Mouse (Mus musculus) neural tube, embryonic 12.5 days (tissue): ENCODE results near the gene Rgl1. TPM values are rescaled to one million over a fixed set of nuclear protein-coding genes. Genes with fewer than 3 reads are reported as not detected.

Experiments used
- ATAC-seq: fragments of 200-750 bp; cut with Nextera tagmentation; 2 replicates; pipeline ENCODE4 v1.8.0; 2017; ENCODE audit warnings: low read depth, mild to moderate bottlenecking, moderate TSS enrichment, moderate library complexity; ENCODE audit not compliant: low FRiP score
- H3K27ac ChIP-seq: fragments of 300-500 bp; sonication (generic); 2 replicates; pipeline ENCODE4 v1.5.1; 2016
- H3K27me3 ChIP-seq: fragments of 300-500 bp; sonication (generic); replicated peaks from 2 replicates; pipeline ENCODE4 v1.6.1; 2016; ENCODE audit warnings: mild to moderate bottlenecking
- H3K36me3 ChIP-seq: fragments of 300-500 bp; sonication (generic); 2 replicates; pipeline ENCODE4 v1.6.1; 2016; ENCODE audit warnings: mild to moderate bottlenecking
- H3K4me1 ChIP-seq: fragments of 300-500 bp; sonication (generic); 2 replicates; pipeline ENCODE4 v1.6.1; 2016
- H3K4me2 ChIP-seq: fragments of 300-500 bp; sonication (generic); replicated peaks from 2 replicates; pipeline ENCODE4 v1.6.1; 2016; ENCODE audit warnings: mild to moderate bottlenecking
- H3K4me3 ChIP-seq: fragments of 300-500 bp; sonication (generic); 2 replicates; pipeline ENCODE4 v1.5.1; 2016
- H3K9ac ChIP-seq: fragments of 300-500 bp; sonication (generic); 2 replicates; pipeline ENCODE4 v1.6.1; 2016; ENCODE audit warnings: mild to moderate bottlenecking
- H3K9me3 ChIP-seq: fragments of 300-500 bp; sonication (generic); 2 replicates; pipeline ENCODE4 v1.6.1; 2016; ENCODE audit warnings: mild to moderate bottlenecking
- WGBS: fragments of 180-500 bp; shearing (Covaris S2); methylation state at CpG from one replicate; pipeline ENCODE4 v1.1.7; 2016; 5-methylcytosine and 5-hydroxymethylcytosine counted together
- polyA plus RNA-seq: library from polyadenylated mRNA; unstranded; fragments of >200 nt; fragmentation: Nextera tagmentation; extraction: Ambion mirVana; gene quantifications from 2 replicates; pipeline ENCODE4 v1.2.1, GENCODE M21; 2016

The Rgl1 gene
- polyA plus RNA-seq, 1 experiment from 2014 or later: 22.7 TPM

DNA sequence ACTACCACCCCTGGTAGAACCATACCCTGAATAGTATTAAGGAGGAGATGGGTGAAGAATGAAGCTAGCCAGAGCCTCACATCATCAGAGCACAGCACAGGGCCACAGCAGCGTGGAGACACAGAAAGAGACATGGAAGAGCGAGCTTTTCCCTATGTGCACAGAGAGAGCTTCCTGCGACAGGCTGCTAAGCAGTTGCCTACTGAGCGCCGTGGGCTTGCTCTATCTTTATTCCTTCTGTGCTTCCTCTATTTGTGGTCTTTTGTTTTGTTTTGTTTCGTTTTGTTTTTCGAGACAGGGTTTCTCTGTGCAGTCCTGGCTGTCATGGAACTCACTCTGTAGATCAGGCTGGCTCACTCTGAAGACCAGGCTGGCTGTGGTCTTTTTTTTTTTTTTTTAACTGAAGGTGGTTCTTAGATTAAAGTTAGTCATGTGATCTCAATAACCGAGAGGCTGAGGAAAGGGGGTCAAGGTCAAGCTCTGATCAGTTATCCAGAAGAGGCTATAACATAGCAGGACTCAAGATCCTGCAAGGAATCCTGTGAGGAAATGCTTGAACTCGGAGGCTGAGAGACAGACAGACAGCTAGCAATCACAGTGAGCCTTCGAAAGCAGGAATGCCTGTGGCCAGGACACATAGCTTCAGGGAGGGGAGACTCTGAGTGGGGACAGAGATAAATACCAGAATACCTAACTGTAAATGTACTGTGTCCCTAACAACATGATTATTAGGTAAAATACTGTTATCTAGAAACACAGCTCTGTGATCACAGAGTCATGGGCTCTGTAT, 150.0 kb downstream of the Rgl1 start:
- Histone ChIP-seq H3K4me3 (no peak overlapping the region), H3K4me1 (0 out of 2 replicates have a peak, but pooled peaks cover 5% of the 10 kb centered on the region), H3K27ac (no peak overlapping the region), H3K4me2 (no peak overlapping the region), H3K9ac (no peak overlapping the region), H3K9me3 (no peaks in the 10 kb centered on the region), H3K27me3 (no peaks in the 10 kb centered on the region), H3K36me3 (peaks cover 3% of the 10 kb centered on the region; the same call in 1 of the 2 replicates)
- WGBS: 89% methylated on average over 10 of the region's 10 CpGs
- ATAC-seq: no peak

- H3K4me1 ChIP-seq: 0 out of 2 replicates have a peak, but pooled peaks cover 5% of the 10 kb centered on the region
- peaks cover 3% of the 10 kb centered on the region; the same call in 1 of the 2 replicates for H3K36me3 ChIP-seq
- no peak overlapping the region for H3K9ac ChIP-seq
- no peak overlapping the region for H3K4me2 ChIP-seq
- no peaks in the 10 kb centered on the region for H3K27me3 ChIP-seq
- no peaks in the 10 kb centered on the region for H3K9me3 ChIP-seq
- 71% methylated on average over 7 of the region's 7 CpGs for WGBS
- H3K27ac ChIP-seq: no peak overlapping the region
- no peak overlapping the region for H3K4me3 ChIP-seq
- no peak for ATAC-seq
Measured at GRCm38 (mm10) chr1:152614743-152615380, 151.3 kb downstream of the Rgl1 start.

DNA sequence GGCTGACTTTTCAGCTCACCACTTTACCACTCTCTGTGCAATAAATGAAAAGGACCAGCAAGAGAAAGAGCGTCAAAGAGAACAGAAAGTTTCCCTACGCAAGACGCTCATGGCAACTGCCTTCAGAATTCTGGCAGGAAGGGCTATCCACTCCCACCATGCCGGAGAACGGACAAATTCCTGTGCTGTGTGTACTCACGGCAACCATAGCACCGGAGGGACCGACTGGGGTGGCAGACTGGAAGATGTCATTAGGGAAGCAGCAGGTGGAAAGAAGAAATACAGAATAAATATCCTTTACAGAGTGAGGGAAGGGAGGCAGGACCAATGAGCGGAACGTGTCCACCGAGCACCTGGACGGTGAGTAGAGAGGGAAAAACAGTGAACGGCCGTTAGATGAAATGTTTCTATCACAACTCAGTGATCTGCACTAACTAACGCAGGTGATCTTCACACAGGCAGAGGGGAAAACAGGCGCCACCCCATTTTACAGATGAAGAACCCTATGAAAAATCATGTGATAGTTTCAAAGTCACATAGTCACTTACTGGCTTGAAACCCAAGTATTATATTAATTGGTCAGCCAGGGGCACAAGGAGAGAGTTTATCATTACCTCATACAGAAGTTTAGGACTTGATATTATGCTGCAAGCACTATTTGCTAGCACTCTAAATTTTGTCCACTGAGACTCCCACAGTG, 152.8 kb downstream of the Rgl1 start:
- H3K9ac ChIP-seq: no peak overlapping the region
- 0 out of 2 replicates have a peak, but pooled peaks cover 5% of the 10 kb centered on the region for H3K4me1 ChIP-seq
- H3K4me3 ChIP-seq: no peak overlapping the region
- 86% methylated on average over 16 of the region's 16 CpGs for WGBS
- H3K4me2 ChIP-seq: no peak overlapping the region
- no peaks in the 10 kb centered on the region for H3K9me3 ChIP-seq
- no peaks in the 10 kb centered on the region for H3K36me3 ChIP-seq
- no peak for ATAC-seq
- H3K27ac ChIP-seq: no peak overlapping the region
- no peaks in the 10 kb centered on the region for H3K27me3 ChIP-seq

- no peak for ATAC-seq
- Histone ChIP-seq H3K9me3 (no peaks in the 10 kb centered on the region), H3K9ac (no peak overlapping the region), H3K27me3 (no peaks in the 10 kb centered on the region), H3K4me1 (0 out of 2 replicates have a peak, but pooled peaks cover 5% of the 10 kb centered on the region), H3K27ac (no peak overlapping the region), H3K4me2 (no peak overlapping the region), H3K36me3 (no peaks in the 10 kb centered on the region), H3K4me3 (no peak overlapping the region)
- WGBS: 77% methylated on average over 12 of the region's 12 CpGs
Measured at GRCm38 (mm10) chr1:152612535-152613157, 153.5 kb downstream of the Rgl1 start.

GRCm38 (mm10) chr1:152609547-152609946, 156.6 kb downstream of the Rgl1 start:
- Histone ChIP-seq H3K4me3 (no peak overlapping the region), H3K4me2 (no peak overlapping the region), H3K4me1 (no peaks in the 10 kb centered on the region), H3K9me3 (no peaks in the 10 kb centered on the region), H3K9ac (no peak overlapping the region), H3K36me3 (no peaks in the 10 kb centered on the region), H3K27ac (no peak overlapping the region), H3K27me3 (no peaks in the 10 kb centered on the region)
- no peak for ATAC-seq
- WGBS: 66% methylated on average over 10 of the region's 10 CpGs

DNA sequence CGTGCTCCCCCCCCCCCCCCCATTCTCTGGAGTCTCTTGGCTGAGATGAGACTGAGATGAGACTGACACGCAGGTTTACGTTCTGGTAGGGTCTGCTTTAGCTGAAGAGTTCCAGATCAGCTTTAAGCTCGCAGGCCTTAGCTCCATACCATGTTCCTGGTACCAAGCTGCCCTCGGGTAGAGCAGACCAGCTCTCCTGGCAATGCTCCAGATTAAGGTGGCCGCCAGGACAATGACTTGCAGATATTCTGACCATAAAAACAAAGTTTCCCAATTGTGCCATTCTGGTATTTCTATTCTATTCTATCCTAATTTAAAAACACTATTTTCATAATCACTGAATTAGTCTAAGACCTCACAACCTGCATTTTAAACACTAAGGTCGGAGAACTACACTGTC, 157.1 kb downstream of the Rgl1 start:
- WGBS: 91% methylated on average over 7 of the region's 7 CpGs
- no peak overlapping the region for H3K4me2 ChIP-seq
- no peak overlapping the region for H3K9ac ChIP-seq
- no peak overlapping the region for H3K4me3 ChIP-seq
- H3K27ac ChIP-seq: no peak overlapping the region
- no peaks in the 10 kb centered on the region for H3K9me3 ChIP-seq
- H3K36me3 ChIP-seq: no peaks in the 10 kb centered on the region
- no peaks in the 10 kb centered on the region for H3K27me3 ChIP-seq
- H3K4me1 ChIP-seq: no peaks in the 10 kb centered on the region
- ATAC-seq: no peak

GRCm38 (mm10) chr1:152607765-152608164, 158.4 kb downstream of the Rgl1 start:
- WGBS: 80% methylated on average over 14 of the region's 14 CpGs
- Histone ChIP-seq H3K4me2 (no peak overlapping the region), H3K9me3 (no peaks in the 10 kb centered on the region), H3K4me3 (no peak overlapping the region), H3K27me3 (no peaks in the 10 kb centered on the region), H3K27ac (no peak overlapping the region), H3K4me1 (no peaks in the 10 kb centered on the region), H3K9ac (no peak overlapping the region), H3K36me3 (no peaks in the 10 kb centered on the region)
- ATAC-seq: no peak

DNA sequence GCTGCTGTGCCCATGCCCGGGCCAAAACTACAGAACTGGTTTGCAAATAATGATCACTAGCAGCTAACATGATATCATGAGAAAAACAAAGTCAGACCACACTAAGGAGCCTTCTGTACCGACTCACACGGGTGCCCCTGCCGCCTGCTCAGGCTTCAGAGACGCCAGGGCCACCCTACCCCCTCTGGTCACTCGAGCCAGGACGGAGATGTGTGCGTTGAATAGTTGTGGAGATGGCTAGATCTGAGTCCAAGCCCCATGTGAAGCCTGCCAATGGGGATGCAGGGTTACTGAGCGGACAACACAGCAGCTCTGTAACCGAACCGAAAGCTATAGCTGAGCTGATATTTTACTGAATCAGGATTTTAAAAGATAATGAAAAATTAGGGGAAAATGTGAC, 159.4 kb downstream of the Rgl1 start:
- no peak for ATAC-seq
- Histone ChIP-seq H3K27ac (no peak overlapping the region), H3K9ac (no peak overlapping the region), H3K4me2 (no peak overlapping the region), H3K4me1 (no peaks in the 10 kb centered on the region), H3K4me3 (no peak overlapping the region), H3K27me3 (no peaks in the 10 kb centered on the region), H3K36me3 (no peaks in the 10 kb centered on the region), H3K9me3 (no peaks in the 10 kb centered on the region)
- WGBS: 94% methylated on average over 11 of the region's 11 CpGs

- Histone ChIP-seq H3K4me3 (no peak overlapping the region), H3K27ac (no peak overlapping the region), H3K9ac (no peak overlapping the region), H3K27me3 (no peaks in the 10 kb centered on the region), H3K4me1 (no peaks in the 10 kb centered on the region), H3K4me2 (no peak overlapping the region), H3K36me3 (no peaks in the 10 kb centered on the region), H3K9me3 (no peaks in the 10 kb centered on the region)
- WGBS: 86% methylated on average over 5 of the region's 5 CpGs
- no peak for ATAC-seq
Measured at GRCm38 (mm10) chr1:152605895-152606625, 160.1 kb downstream of the Rgl1 start.

DNA sequence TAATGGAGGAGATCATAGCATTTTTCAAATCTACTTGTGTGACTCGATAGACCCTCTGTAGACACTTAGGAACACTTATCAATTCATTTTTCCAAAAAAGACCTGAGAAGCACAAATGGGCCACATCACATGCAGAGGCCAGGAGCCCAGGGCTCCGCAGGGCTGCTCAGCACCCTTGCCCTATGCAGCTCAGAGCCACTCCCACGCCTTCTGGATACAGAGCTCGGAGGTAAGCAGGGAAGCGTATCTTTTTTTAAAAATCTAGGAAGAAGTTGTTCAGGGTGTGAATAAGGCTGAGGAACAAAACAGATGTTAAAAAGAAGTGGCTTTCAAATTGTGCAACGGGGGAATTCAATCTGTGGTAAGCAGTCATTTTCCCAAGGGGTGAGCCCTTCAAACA, 162.0 kb downstream of the Rgl1 start:
- no peaks in the 10 kb centered on the region for H3K9me3 ChIP-seq
- H3K27me3 ChIP-seq: no peaks in the 10 kb centered on the region
- no peak for ATAC-seq
- no peaks in the 10 kb centered on the region for H3K36me3 ChIP-seq
- H3K4me1 ChIP-seq: no peaks in the 10 kb centered on the region
- H3K4me2 ChIP-seq: no peak overlapping the region
- no peak overlapping the region for H3K27ac ChIP-seq
- WGBS: 76% methylated on average over 6 of the region's 6 CpGs
- H3K4me3 ChIP-seq: no peak overlapping the region
- no peak overlapping the region for H3K9ac ChIP-seq

- H3K4me3 ChIP-seq: no peak overlapping the region
- no peaks in the 10 kb centered on the region for H3K9me3 ChIP-seq
- ATAC-seq: no peak
- H3K4me2 ChIP-seq: no peak overlapping the region
- H3K36me3 ChIP-seq: no peaks in the 10 kb centered on the region
- 29% methylated on average over 9 of the region's 9 CpGs for whole genome bisulfite sequencing
- no peaks in the 10 kb centered on the region for H3K4me1 ChIP-seq
- H3K27ac ChIP-seq: no peak overlapping the region
- H3K9ac ChIP-seq: no peak overlapping the region
- no peaks in the 10 kb centered on the region for H3K27me3 ChIP-seq
Measured at GRCm38 (mm10) chr1:152603628-152604027, 162.5 kb downstream of the Rgl1 start.
